Comparison of ENCODE assay signal across 21 mouse cellular contexts in the genomic region with DNA sequence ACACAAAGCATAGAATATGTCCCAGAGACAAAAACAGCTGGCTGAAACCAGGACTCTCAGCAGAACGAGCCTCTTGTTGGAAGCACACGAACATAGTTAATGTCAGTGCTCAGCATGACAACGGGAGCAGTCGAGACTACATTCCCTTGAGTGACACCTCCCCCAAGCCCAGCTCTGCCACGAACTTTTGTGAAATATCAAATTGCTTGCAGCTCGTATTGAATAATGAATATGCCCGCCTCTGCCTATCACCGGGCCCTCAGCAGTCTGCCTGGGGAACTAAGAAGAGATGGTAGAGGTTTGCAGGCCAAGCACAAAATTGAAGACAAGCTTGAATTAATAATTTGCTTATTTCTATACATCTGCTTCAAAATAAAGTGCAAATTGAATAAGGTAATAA.
DNase-seq lines count a peak whose midpoint lies in the region; ATAC-seq lines count a peak whose summit lies in the region.
"Had no signal": no experiment of that assay in that cellular context is flagged by ENCODE, and none has a peak within 500 bp of the region (broad histone marks: within the 10 kb centered on the region; RNA-seq: fewer than 3 reads in every experiment).

No protein-coding gene starts in this region.

- no peak for ATAC-seq in hindbrain, embryonic 12.5 days (ENCODE audit: low FRiP score)
- peak; percentile 47; the same call in 1 of the 2 replicates for ATAC-seq in forebrain, embryonic 16.5 days
- ATAC-seq in midbrain, embryonic 16.5 days, result peak; percentile 73
- ATAC-seq: intestine, embryonic 16.5 days; liver, embryonic 12.5 days; Patski had no signal

- no peaks in the 10 kb centered on the region for H3K36me3 ChIP-seq in hindbrain, embryonic 10.5 days
- H3K36me3 ChIP-seq in hindbrain, embryonic 12.5 days, result no peaks in the 10 kb centered on the region
- no peaks in the 10 kb centered on the region for H3K36me3 ChIP-seq in forebrain, embryonic 16.5 days (ENCODE audit: control insufficient read depth, insufficient read depth)
- no peaks in the 10 kb centered on the region for H3K36me3 ChIP-seq in midbrain, embryonic 16.5 days (ENCODE audit: control insufficient read depth, insufficient read depth, low read length)
- H3K36me3 ChIP-seq: embryonic facial prominence, embryonic 12.5 days; G1E; heart, embryonic 10.5 days; limb, embryonic 12.5 days; liver, embryonic 12.5 days had no signal

- H3K27ac ChIP-seq in hindbrain, embryonic 10.5 days, result peak overlapping the region; percentile 3; the same call in 1 of the 2 replicates
- H3K27ac ChIP-seq in hindbrain, embryonic 12.5 days, result no peak overlapping the region
- H3K27ac ChIP-seq in forebrain, embryonic 16.5 days (ENCODE audit: low read length), result no peak overlapping the region
- H3K27ac ChIP-seq in midbrain, embryonic 16.5 days (ENCODE audit: low read length), result 0 out of 2 replicates have a peak overlapping the region, but pooled peaks have one; percentile 50
- H3K27ac ChIP-seq: embryonic facial prominence, embryonic 12.5 days; heart, embryonic 10.5 days; limb, embryonic 12.5 days; liver, embryonic 12.5 days had no signal

- no peaks in the 10 kb centered on the region for H3K9me3 ChIP-seq in hindbrain, embryonic 10.5 days
- no peaks in the 10 kb centered on the region for H3K9me3 ChIP-seq in hindbrain, embryonic 12.5 days (replicated peaks)
- H3K9me3 ChIP-seq in forebrain, embryonic 16.5 days (ENCODE audit: control insufficient read depth, low read length), result no peaks in the 10 kb centered on the region
- H3K9me3 ChIP-seq in midbrain, embryonic 16.5 days (replicated peaks; ENCODE audit: control insufficient read depth, low read length, poor library complexity, severe bottlenecking), result no peaks in the 10 kb centered on the region
- H3K9me3 ChIP-seq: embryonic facial prominence, embryonic 12.5 days; G1E; heart, embryonic 10.5 days; limb, embryonic 12.5 days; liver, embryonic 12.5 days had no signal

- no peak overlapping the region for H3K4me2 ChIP-seq in hindbrain, embryonic 12.5 days (replicated peaks)
- H3K4me2 ChIP-seq in forebrain, embryonic 16.5 days (ENCODE audit: low read length), result no peak overlapping the region
- H3K4me2 ChIP-seq in midbrain, embryonic 16.5 days (ENCODE audit: low read length), result no peak overlapping the region
- H3K4me2 ChIP-seq: embryonic facial prominence, embryonic 12.5 days; limb, embryonic 12.5 days; liver, embryonic 12.5 days had no signal

- peaks cover 17% of the 10 kb centered on the region for H3K4me1 ChIP-seq in hindbrain, embryonic 10.5 days (replicated peaks)
- H3K4me1 ChIP-seq in hindbrain, embryonic 12.5 days, result peaks cover 11% of the 10 kb centered on the region; the same call in 1 of the 2 replicates
- H3K4me1 ChIP-seq in forebrain, embryonic 16.5 days (replicated peaks; ENCODE audit: control insufficient read depth, insufficient read depth, low read length), result no peaks in the 10 kb centered on the region; the same call in 1 of the 2 replicates
- H3K4me1 ChIP-seq in midbrain, embryonic 16.5 days (ENCODE audit: control insufficient read depth, insufficient read depth, low read length), result peaks cover 5% of the 10 kb centered on the region; the same call in 1 of the 2 replicates
- H3K4me1 ChIP-seq: liver, embryonic 12.5 days had no signal

- H3K27me3 ChIP-seq in hindbrain, embryonic 10.5 days (ENCODE audit: insufficient read depth, poor library complexity, severe bottlenecking), result no peaks in the 10 kb centered on the region
- H3K27me3 ChIP-seq in hindbrain, embryonic 12.5 days, result no peaks in the 10 kb centered on the region
- no peaks in the 10 kb centered on the region for H3K27me3 ChIP-seq in forebrain, embryonic 16.5 days (replicated peaks; ENCODE audit: control insufficient read depth, insufficient read depth, low read length)
- H3K27me3 ChIP-seq in midbrain, embryonic 16.5 days (ENCODE audit: control insufficient read depth, insufficient read depth, low read depth, low read length), result no peaks in the 10 kb centered on the region
- H3K27me3 ChIP-seq: CH12.LX; embryonic facial prominence, embryonic 12.5 days; liver, embryonic 12.5 days had no signal

- 60% methylated on average over 8 of the region's 8 CpGs for WGBS in hindbrain, embryonic 10.5 days
- WGBS in hindbrain, embryonic 12.5 days, result 41% methylated on average over 8 of the region's 8 CpGs
- 52% methylated on average over 8 of the region's 8 CpGs for WGBS in forebrain, embryonic 16.5 days
- WGBS in midbrain, embryonic 16.5 days, result 30% methylated on average over 8 of the region's 8 CpGs

- H3K4me3 ChIP-seq in hindbrain, embryonic 10.5 days, result no peak overlapping the region
- no peak overlapping the region for H3K4me3 ChIP-seq in hindbrain, embryonic 12.5 days
- H3K4me3 ChIP-seq in forebrain, embryonic 16.5 days (replicated peaks; ENCODE audit: low read length), result no peak overlapping the region
- no peak overlapping the region for H3K4me3 ChIP-seq in midbrain, embryonic 16.5 days (ENCODE audit: low read depth, low read length)
- H3K4me3 ChIP-seq: embryonic facial prominence, embryonic 12.5 days; heart, embryonic 10.5 days; limb, embryonic 12.5 days; liver, embryonic 12.5 days had no signal

- no peak for DNase-seq in hindbrain, embryonic 10.5 days (ENCODE audit: low spot score)
- DNase-seq in retina, postnatal 1 day, result peak; percentile 10
- DNase-seq in retina, embryonic 14.5 days (ENCODE audit: low spot score), result no peak
- DNase-seq in layer of hippocampus, postnatal 10 days (ENCODE audit: low spot score in 2 of 2), result no peak
- DNase-seq: adrenal gland, adult 2 months; B cell, adult 2 months; kidney, postnatal 14 days; lung, adult 18-20 months; lung, postnatal 10 days; thymus, adult 2 months had no signal

- H3K9ac ChIP-seq in hindbrain, embryonic 12.5 days, result no peak overlapping the region
- H3K9ac ChIP-seq in forebrain, embryonic 16.5 days (replicated peaks; ENCODE audit: low read depth, low read length), result no peak overlapping the region
- H3K9ac ChIP-seq in midbrain, embryonic 16.5 days (ENCODE audit: low read depth, low read length), result no peak overlapping the region
- H3K9ac ChIP-seq: embryonic facial prominence, embryonic 12.5 days; limb, embryonic 12.5 days; liver, embryonic 12.5 days had no signal

Comparison
In these comparisons a context has a peak if more than half of its experiments do, and no peak if none do; other contexts are left out.
1. H3K27ac ChIP-seq: peak in hindbrain, embryonic 10.5 days (single experiment) and midbrain, embryonic 16.5 days (single experiment); none in hindbrain, embryonic 12.5 days (single experiment) and forebrain, embryonic 16.5 days (single experiment).